Mouse (Mus musculus) heart, postnatal 25 days (tissue): ENCODE data around the gene Hist2h4. TPM values are rescaled to one million over a fixed set of nuclear protein-coding genes. Genes with fewer than 3 reads are reported as not detected.
"Not testable (repeated sequence)": the region's sequence is repeated elsewhere in the genome, so short reads cannot be mapped to it uniquely, and the experiment has no call there.

Experiments used
- DNase-seq: peaks from one replicate; pipeline ENCODE4 v3.0.0; 2022; ENCODE audit warnings: low spot score
- intact Hi-C: fragments of 180-260 bp; cut with DNase I; formaldehyde crosslinking; loops from one replicate; pipeline ENCODE4 v1.15.1; 2025
- microRNA-seq: library from miRNA; unstranded; fragments of <30 nt; microRNA quantifications from one replicate; pipeline ENCODE4 v1.2.0, GENCODE M21; 2022
- total RNA-seq, 2 experiments: library from RNA; stranded (reverse); gene quantifications; 2 replicates each; pipeline ENCODE4 v1.2.3; 2021

Hist2h4 gene
- total RNA-seq, 2 experiments from 2014 or later = 14.4 to 16.9 TPM

GRCm38 (mm10) chr3:96230910-96231757 lies 32.0 kb downstream of the Hist2h4 start:
- DNase-seq = no peak
- intact Hi-C loops = no loop called here

DNA sequence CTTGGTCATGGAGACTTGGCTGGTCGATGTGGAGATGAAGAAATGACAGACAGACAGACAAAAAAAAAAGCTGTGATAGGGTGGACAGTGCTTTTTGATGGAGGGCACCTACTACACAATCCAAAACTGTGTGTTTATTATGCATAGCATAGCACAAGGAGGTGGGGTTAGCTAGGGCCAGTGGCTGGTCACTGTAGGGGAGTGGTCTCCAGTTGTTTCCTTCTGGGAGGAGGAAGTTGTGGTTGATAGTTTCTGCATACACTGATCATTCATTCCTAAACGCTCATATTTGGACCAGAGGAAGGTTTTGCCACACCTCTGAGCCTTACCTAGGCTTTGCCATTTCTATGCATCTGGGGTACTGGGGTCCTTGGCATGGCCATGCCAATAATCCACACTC lies 32.7 kb downstream of the Hist2h4 start:
- intact Hi-C loops = no loop called here
- DNase-seq = no peak

DNA sequence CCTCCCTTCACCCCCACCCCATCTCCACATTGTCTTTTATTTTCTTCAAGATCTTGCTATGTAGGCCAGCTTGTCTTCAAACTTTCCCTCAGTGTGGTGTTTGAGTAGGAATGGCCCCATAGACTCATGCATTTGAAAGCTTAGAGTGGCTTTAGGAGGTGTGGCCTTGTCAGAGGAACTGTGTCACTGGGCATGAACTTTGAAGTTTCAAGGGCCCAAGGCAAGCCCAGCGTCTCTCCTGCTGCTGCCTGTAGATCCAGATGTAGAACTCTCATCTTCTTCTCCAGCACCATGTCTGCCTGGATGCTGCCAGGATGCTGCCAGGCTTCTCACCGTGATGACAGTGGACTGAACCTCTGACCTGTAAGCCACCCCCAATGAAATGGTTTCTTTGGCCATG lies 34.3 kb downstream of the Hist2h4 start:
- no peak for DNase-seq
- intact Hi-C loops = no loop called here

- intact Hi-C loops = no loop called here
Measured at GRCm38 (mm10) chr3:96226695-96227648, 36.1 kb downstream of the Hist2h4 start.

GRCm38 (mm10) chr3:96225421-96225820 lies 37.7 kb downstream of the Hist2h4 start:
- no peak for DNase-seq
- intact Hi-C loops = no loop called here

More at GRCm38 (mm10) chr3:96226695-96227648, 36.1 kb downstream of the Hist2h4 start:
- no peak for DNase-seq

DNA sequence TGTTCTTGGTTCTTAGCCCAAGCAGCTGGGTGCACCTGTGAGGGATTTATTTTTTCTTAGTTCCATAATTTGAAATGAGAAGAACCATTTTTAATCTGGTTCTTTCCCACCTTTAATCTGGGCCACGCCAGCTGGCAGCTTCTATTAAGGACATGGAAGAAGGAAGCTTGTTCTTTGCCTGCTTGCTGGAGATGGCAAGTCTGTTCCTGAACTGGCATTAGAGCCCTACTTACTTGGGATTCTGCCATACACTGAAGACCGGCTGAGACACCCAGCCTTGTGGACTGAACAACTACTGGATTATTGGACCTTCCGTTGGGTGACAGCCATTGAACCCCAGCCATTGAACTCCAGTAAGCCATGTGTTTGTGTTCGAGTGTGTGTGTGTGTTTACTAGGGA lies 40.3 kb downstream of the Hist2h4 start:
- intact Hi-C loops = no loop called here
- no peak for DNase-seq

GRCm38 (mm10) chr3:96221640-96222038 lies 41.5 kb downstream of the Hist2h4 start:
- no peak for DNase-seq
- intact Hi-C loops = loop anchor here (2.0 kb wide), 1 partner anchor 47 kb away; the partner anchor contains the start of genes Hist2h2bb and Hist2h3b

DNA sequence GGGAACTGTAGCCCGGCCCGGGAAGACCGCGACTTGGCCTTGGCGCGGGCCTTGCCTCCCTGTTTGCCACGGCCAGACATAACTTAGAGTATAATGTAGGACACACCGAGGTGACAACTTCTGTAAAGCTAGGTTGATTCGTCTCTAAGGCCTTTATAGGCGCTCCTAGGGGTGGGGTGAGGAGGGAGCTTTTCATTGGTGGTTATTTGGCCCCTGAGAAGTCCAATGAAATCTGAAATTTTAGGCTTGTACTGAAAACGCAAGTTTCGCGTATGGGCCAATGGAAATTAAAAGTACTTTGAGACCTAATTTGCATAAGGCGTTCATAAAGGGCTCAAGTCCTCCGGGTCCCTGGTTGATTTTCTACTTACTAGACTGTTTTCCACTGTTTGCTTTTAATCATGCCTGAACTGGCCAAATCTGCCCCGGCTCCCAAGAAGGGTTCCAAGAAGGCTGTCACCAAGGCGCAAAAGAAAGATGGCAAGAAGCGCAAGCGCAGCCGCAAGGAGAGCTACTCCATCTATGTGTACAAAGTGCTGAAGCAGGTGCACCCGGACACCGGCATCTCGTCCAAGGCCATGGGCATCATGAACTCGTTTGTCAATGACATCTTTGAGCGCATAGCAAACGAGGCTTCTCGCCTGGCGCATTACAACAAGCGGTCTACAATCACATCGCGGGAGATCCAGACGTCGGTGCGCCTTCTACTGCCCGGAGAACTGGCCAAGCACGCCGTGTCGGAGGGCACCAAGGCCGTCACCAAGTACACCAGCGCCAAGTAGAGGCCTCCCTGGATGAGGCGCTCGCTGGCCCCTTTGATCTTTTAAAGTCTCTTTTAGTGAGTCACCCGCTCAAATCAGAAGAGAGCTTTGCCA lies 42.1 kb downstream of the Hist2h4 start, which contains the start of the genes Hist2h2ac and Hist2h2be:
Hist2h2ac (minus strand) TSS at position 116 of the 875 bp plus-strand sequence.
Hist2h2be (plus strand) TSS at position 355 of the 875 bp plus-strand sequence.
- DNase-seq = peak; percentile 83
- intact Hi-C loops = loop anchor here (2.0 kb wide), 1 partner anchor 48 kb away; the partner anchor contains the start of genes Hist2h2bb and Hist2h3b

DNA sequence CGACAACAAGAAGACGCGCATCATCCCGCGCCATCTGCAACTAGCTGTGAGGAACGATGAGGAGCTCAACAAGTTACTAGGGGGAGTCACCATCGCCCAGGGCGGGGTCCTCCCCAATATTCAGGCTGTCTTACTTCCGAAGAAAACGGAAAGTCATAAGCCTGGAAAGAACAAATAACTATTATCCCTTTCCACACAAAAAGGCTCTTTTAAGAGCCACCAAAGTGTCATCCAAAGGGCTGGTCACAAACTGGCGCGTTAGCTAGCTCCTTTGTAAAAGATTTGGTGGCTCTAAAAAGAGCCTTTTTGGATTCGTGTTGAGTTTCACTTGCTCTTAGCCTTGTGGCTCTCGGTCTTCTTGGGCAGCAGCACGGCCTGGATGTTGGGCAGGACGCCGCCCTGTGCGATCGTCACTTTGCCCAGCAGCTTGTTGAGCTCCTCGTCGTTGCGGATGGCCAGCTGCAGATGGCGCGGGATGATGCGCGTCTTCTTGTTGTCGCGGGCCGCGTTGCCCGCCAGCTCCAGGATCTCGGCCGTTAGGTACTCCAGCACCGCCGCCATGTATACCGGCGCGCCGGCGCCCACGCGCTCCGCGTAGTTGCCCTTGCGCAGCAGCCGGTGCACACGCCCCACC lies 42.9 kb downstream of the Hist2h4 start:
- intact Hi-C loops = loop anchor here (2.0 kb wide), 1 partner anchor 49 kb away; the partner anchor contains the start of genes Hist2h2bb and Hist2h3b
- not testable (repeated sequence) for DNase-seq

- peak; percentile 61 for DNase-seq
- intact Hi-C loops = loop anchor here (2.0 kb wide), 2 partner anchors 49 kb away; partner anchors contain the start of genes Hist2h2bb and Hist2h3b
Measured at GRCm38 (mm10) chr3:96219661-96220130, 43.4 kb downstream of the Hist2h4 start, which contains the start of the genes Bola1 and Hist2h2ab. TSS of gene Bola1 (minus strand) at chr3:96219709. TSS of gene Hist2h2ab (plus strand) at chr3:96219865.

DNA sequence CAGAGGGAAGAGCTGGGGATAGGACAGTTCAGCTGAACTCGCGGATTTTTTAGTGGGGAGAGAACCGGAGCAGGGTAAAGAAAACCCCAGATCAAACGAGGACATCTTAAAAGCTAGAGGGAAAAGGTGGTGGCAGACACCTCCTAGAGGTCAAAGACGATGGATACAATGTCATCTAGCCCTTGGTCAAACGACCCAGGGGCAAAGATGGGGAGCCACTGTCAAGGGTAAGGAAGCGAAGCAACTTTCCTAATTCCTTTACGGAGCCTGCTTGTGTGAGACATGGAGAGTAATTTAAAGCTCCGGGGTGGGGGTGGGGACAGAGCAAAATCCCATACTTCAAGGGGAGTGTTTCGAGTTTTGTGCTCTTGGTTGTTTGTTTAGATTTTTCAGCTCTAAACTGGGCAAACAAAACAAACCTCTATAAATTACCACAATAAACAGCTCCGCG lies 43.9 kb downstream of the Hist2h4 start:
- intact Hi-C loops = loop anchor here (2.0 kb wide), 1 partner anchor 48 kb away; no protein-coding TSS in a partner anchor
- DNase-seq = no peak

Small RNA genes within 50 kb of the gene (microRNA-seq; reads per million reads assigned to microRNA genes)
- not detected for gene Gm44492
- not detected for gene Gm47311
- gene Gm47313 = not detected

Other genes starting within 250 kb of the Hist2h4 start
- gene Vps45, start 204.8 kb downstream of the Hist2h4 start, total RNA-seq = 10 to 100 TPM; 20.5 to 26.0 TPM
- 10 to 100 TPM; 52.2 to 54.5 TPM for gene Otud7b, start 158.8 kb downstream of the Hist2h4 start, total RNA-seq
- gene Mtmr11, start 101.3 kb downstream of the Hist2h4 start, total RNA-seq = 1 to 10 TPM; 3.2 TPM
- gene Sf3b4, start 91.0 kb downstream of the Hist2h4 start, total RNA-seq = 10 to 100 TPM; 16.9 to 17.2 TPM
- 1 to 10 TPM; 5.0 to 6.5 TPM for gene Sv2a, start 82.2 kb downstream of the Hist2h4 start, total RNA-seq
- gene Bola1, start 43.6 kb downstream of the Hist2h4 start, total RNA-seq = 10 to 100 TPM; 19.3 to 22.2 TPM
- 1 to 10 TPM; 3.0 to 3.4 TPM for gene Hist2h2ab, start 43.4 kb downstream of the Hist2h4 start, total RNA-seq
- gene Hist2h2ac, start 42.4 kb downstream of the Hist2h4 start, total RNA-seq = 10 to 100 TPM; 30.5 to 34.4 TPM
- gene Hist2h2be, start 42.2 kb downstream of the Hist2h4 start, total RNA-seq = 10 to 100 TPM; 10.1 to 11.6 TPM
- gene Hist2h3c2, start 24.2 kb downstream of the Hist2h4 start, total RNA-seq = 10 to 100 TPM in 1 of 2 experiments, 1 to 10 TPM in 1; 9.3 to 10.4 TPM
- 100 to 1,000 TPM; 232 to 233 TPM for gene Hist2h2aa2, start 23.0 kb downstream of the Hist2h4 start, total RNA-seq
- gene Hist2h2aa1, start 17.8 kb downstream of the Hist2h4 start, total RNA-seq = 10 to 100 TPM in 1 of 2 experiments, 1 to 10 TPM in 1; 7.7 to 40.9 TPM
- gene Hist2h3c1, start 16.6 kb downstream of the Hist2h4 start, total RNA-seq = not detected
- 10 to 100 TPM; 25.8 to 48.9 TPM for gene Hist2h3b, start 5.3 kb upstream of the Hist2h4 start, total RNA-seq
- gene Hist2h2bb, start 6.4 kb upstream of the Hist2h4 start, total RNA-seq = 10 to 100 TPM; 47.3 to 58.1 TPM
- gene Fcgr1, start 30.7 kb upstream of the Hist2h4 start, total RNA-seq = 1 to 10 TPM in 1 of 2 experiments, under 1 TPM in 1; 0.94 to 1.1 TPM
- gene BC107364, start 189.0 kb upstream of the Hist2h4 start, total RNA-seq = not detected